Mouse (Mus musculus) urinary bladder, adult 18-20 months (tissue): ENCODE measurements around the gene Nudc.

ENCODE experiments used
- DNase-seq, 2 experiments: peaks; one replicate each; pipeline ENCODE4 v3.0.0; 2022; ENCODE audit warnings: low spot score in 2 of 2, mixed read lengths in 2 of 2

Gene Nudc

GRCm38 (mm10) chr4:133545272-133546231 lies at the start of gene Nudc:
Nudc (minus strand) TSS chr4:133545996.
- DNase-seq, result peak; percentile 81 to 96

GRCm38 (mm10) chr4:133595538-133595937 lies 49.7 kb upstream of the Nudc start:
- peak in 1 of 2 experiments; percentile 31 for DNase-seq

GRCm38 (mm10) chr4:133592570-133592969 lies 46.8 kb upstream of the Nudc start:
- DNase-seq, result no peak

GRCm38 (mm10) chr4:133584059-133584951 lies 38.5 kb upstream of the Nudc start, which contains the start of gene Gpn2:
Gpn2 (plus strand) TSS chr4:133584362.
- peak; percentile 43 to 73 for DNase-seq

- no peak for DNase-seq
Measured at GRCm38 (mm10) chr4:133583690-133584058, 37.9 kb upstream of the Nudc start.

- DNase-seq, result no peak
Measured at GRCm38 (mm10) chr4:133577983-133578382, 32.2 kb upstream of the Nudc start.

- no peak for DNase-seq
Measured at GRCm38 (mm10) chr4:133574843-133575202, 29.0 kb upstream of the Nudc start.

- DNase-seq, result peak; percentile 86 to 89
Measured at GRCm38 (mm10) chr4:133574070-133574842, 28.5 kb upstream of the Nudc start, which contains the start of gene Gpatch3. Gpatch3 (plus strand) TSS chr4:133574745.

GRCm38 (mm10) chr4:133570066-133570466 lies 24.3 kb upstream of the Nudc start:
- no peak for DNase-seq

GRCm38 (mm10) chr4:133569291-133570065 lies 23.7 kb upstream of the Nudc start:
- DNase-seq, result no peak

GRCm38 (mm10) chr4:133567251-133567650 lies 21.5 kb upstream of the Nudc start:
- no peak for DNase-seq

GRCm38 (mm10) chr4:133563123-133563571 lies 17.4 kb upstream of the Nudc start:
- DNase-seq, result no peak

GRCm38 (mm10) chr4:133561622-133562021 lies 15.8 kb upstream of the Nudc start:
- DNase-seq, result no peak

GRCm38 (mm10) chr4:133559846-133560245 lies 14.1 kb upstream of the Nudc start:
- DNase-seq, result no peak

GRCm38 (mm10) chr4:133557041-133557717 lies 11.4 kb upstream of the Nudc start:
- DNase-seq, result no peak

GRCm38 (mm10) chr4:133553448-133554330 lies 7.9 kb upstream of the Nudc start:
- no peak for DNase-seq

- DNase-seq, result no peak
Measured at GRCm38 (mm10) chr4:133552768-133553447, 7.1 kb upstream of the Nudc start, which contains the start of gene Nr0b2. Nr0b2 (plus strand) TSS chr4:133553376.

GRCm38 (mm10) chr4:133552029-133552428 lies 6.2 kb upstream of the Nudc start:
- DNase-seq, result no peak
